Mouse (Mus musculus) megakaryocyte progenitor cell, adult 5-6 weeks (primary cell): ENCODE measurements around the gene Myh3. TPM values are rescaled to one million over a fixed set of nuclear protein-coding genes. Genes with fewer than 3 reads are reported as not detected.
"Not testable (repeated sequence)": the region's sequence is repeated elsewhere in the genome, so short reads cannot be mapped to it uniquely, and the experiment has no call there.

Experiments
- ATAC-seq: replicated peaks from 2 replicates; pipeline ENCODE4 v1.8.0; 2016; ENCODE audit warnings: mild to moderate bottlenecking, moderate TSS enrichment, inconsistent platforms; ENCODE audit not compliant: poor library complexity
- total RNA-seq, 2 experiments: library from RNA; stranded (forward) in 1 of 2; stranded (reverse) in 1 of 2; fragments of 157-497, 149-512 nt in 1 of 2; fragments of 200-1000 nt in 1 of 2; gene quantifications; 2 replicates each; pipeline versions ENCODE4 v1.2.3 to v1.2.4; 2015 to 2017

Gene Myh3
- total RNA-seq, 2 experiments from 2014 or later, result not detected

DNA sequence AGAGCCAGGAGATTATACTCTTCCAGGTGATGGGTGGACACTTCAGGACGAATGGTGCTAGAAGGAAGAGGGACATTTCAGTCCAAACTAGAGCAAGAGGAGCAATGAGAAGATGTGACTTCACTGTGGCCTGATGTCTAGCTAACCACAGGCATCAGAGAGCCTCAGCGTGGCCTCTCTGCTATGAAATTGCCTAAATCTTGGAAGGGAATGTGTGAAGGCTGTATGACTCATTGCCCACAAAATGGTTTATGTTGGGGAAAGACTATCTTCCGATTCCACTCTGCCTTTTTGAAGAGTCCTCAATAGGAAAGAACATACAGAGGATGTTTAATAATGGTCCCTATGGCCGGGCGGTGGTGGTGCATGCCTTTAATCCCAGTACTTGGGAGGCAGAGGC, 1.3 kb upstream of the Myh3 start:
- ATAC-seq, result no peak

DNA sequence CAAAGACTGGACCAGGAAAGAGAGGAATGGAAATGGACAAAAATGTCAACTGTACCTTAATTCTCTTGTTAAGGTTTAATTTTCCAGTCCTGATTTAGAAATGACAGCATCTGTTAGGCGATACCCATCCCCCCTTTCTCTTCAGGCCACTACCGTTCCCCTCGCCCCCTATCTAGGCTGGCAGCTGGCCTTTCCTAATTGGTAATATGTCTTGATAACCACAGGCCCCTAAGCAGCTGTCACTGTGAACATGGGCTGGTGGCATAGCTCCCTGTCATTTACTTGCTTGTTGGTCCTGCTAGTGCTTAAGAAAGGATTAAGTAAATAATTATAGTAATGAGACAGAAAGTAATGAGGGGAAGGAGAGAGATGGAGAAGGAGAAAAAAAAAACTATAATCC, 665 bp upstream of the Myh3 start:
- no peak for ATAC-seq

DNA sequence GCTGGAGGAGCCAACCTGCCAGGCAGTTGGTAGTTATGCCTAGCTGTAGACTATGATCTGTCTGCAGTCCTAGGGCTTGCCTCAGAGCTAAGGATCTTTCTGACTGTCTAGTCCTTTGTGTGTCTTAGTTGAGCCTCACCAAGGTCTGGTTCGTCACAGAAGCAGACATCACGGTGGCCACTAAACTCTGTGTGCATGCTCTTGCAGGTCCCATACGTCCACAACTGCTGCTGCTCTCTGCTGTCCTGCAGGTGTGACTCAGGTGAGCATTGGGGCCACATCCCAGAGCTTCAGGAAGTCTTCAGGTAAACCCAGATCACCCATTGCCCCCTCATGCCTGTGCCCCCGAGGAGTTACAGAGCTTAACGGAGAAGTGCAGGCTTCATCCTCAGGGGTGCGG, 788 bp downstream of the Myh3 start:
- ATAC-seq, result no peak

DNA sequence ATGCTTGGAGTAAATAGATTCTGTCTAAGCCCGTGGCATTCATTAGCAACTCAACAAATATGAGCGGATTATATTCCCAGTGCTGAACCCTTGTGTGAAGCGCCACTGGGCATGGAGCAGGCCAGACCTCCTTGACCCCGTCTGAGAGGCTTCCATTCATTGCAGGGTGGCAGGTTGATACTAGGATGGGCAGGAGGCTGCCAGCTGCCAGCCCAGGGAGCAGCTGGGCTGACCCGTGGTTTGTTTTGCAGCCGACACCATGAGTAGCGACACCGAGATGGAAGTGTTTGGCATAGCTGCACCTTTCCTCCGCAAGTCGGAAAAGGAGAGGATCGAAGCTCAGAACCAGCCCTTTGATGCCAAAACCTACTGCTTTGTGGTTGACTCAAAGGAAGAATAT, 1.6 kb downstream of the Myh3 start:
- no peak for ATAC-seq

DNA sequence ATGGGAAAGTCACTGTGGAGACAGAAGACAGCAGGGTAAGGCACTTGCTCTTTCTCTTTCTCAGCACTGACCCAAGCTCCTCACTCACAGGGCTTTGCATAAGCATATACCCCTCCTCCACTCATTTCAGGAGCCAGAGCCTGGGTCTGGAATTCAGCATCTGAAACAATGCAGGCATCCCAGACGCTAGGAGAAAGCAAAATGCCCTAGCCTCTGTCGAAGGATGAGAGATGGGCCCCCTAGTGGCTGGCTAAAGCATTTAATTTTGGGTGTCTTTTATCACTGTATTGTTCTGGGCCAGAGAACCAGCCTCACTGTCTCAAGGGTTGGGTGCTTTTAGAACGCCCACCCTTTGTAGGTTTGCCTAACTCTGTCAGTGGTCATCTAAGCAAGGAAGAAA, 2.1 kb downstream of the Myh3 start:
- ATAC-seq, result peak; percentile 80

DNA sequence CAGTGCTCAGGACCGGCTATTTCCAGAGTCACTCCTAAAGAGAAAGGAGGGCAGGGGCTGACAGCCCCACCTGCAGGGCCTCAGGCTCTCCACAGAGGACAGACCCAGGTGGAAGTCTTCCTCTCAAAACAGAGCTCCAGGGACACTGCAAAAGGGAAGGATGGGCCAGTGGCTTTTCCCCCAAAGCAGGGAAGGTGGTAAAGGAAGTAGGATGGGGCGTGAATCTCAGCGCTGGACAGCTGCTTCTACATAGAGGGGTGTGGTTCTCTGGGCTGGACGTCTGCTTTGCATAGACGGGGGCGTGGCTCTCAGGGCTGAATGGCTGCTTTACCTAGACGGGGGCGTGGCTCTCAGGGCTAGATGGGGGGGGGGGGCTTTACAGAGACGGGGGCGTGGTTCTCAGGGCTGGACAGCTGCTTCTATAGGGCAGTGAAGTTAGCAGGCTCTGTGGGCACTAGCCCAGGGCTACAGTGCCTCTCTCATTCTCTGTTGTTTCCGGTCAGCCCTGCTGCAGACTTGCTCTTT, 3.1 kb downstream of the Myh3 start:
- peak; percentile 66 for ATAC-seq

DNA sequence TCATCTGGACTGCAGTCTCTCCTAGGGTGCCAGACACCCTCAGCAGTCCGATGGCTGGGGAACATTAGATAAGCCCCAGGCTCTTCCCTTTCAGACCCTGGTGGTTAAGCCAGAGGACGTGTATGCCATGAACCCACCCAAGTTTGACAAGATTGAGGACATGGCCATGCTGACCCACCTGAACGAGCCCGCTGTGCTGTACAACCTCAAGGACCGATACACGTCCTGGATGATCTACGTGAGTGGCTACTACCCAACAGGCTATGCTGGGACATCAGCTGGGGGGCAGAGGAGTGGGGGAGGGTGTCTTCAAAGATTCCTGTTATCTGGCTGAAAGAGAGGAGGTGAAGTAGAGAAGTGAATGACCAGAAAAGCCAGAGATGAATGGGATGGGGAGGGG, 4.1 kb downstream of the Myh3 start:
- no peak for ATAC-seq

DNA sequence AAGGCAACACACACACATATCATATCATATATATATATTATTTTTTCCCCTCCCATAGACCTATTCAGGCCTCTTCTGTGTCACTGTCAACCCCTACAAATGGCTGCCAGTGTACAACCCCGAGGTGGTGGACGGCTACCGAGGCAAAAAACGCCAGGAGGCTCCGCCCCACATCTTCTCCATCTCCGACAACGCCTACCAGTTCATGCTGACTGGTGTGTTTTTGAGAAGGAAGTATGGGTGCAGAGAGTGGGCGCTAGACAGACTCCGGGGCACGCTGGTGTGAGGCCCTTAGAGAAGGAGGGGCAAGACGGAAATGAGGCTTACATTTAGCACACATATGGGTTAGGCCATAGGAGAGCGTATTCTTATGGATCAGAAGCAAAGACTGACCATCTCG, 4.7 kb downstream of the Myh3 start:
- ATAC-seq, result no peak

DNA sequence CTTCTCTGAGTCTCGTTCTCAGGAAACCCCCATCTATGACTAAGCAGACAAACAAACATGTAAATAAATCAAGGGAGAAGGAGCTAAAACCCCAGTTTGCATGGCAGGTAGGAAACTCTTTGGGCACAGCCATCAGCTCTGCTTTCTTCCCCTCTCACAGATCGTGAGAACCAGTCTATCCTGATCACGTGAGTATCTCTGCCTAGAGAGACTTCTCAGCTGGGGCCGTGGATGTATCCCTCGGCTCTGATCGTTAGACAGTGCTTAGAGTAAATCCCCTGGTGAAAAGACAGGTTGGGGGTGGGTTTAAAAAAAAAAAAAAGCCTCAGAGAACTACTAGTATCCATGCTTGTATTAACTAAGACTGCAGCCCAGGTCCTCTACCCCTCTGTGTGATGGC, 5.1 kb downstream of the Myh3 start:
- no peak for ATAC-seq

DNA sequence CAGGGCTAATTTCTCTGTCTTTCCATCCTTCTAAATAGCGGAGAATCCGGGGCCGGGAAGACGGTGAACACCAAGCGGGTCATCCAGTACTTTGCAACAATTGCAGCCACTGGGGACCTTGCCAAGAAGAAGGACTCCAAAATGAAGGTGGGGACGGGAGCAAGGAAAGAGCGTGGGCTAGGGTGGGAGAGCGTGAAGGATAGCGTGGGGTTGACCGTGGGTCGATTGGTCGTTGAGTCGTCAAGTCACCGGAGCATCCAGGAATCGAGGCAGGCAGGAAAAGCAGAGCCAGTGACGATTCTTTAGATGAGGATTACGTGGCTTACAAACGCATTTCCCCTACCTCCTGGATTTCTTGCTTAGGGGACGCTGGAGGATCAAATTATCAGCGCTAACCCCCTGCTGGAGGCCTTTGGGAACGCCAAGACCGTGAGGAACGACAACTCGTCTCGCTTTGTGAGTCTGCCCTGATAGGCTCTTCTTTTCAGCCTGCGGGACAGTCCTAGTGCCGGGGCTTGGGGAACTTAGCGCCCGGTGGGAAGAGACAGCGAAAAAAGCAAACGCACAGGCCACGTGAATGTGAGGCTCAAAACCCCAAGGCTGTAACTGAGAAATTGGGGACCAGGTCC, 5.7 kb downstream of the Myh3 start:
- no peak for ATAC-seq

DNA sequence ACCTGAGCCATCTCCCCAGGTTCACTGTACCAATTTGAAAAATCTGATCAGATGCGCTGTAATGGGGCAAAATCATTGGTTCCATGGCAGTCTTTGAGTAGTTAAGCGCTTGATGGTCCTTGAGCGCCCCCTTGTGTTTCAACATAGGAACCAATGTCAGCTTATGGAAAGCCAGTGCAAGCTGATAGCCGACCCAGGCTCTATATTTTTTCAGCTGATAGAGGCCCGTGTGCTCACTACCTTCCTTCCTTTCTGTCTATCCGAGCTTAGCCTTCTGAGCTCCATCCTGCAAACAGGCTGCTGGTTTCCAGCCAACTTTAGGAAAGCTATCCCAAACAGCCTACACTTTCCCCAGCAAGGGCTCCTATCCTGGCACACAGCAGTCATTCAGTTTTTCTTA, 7.4 kb downstream of the Myh3 start:
- peak; percentile 86 for ATAC-seq

DNA sequence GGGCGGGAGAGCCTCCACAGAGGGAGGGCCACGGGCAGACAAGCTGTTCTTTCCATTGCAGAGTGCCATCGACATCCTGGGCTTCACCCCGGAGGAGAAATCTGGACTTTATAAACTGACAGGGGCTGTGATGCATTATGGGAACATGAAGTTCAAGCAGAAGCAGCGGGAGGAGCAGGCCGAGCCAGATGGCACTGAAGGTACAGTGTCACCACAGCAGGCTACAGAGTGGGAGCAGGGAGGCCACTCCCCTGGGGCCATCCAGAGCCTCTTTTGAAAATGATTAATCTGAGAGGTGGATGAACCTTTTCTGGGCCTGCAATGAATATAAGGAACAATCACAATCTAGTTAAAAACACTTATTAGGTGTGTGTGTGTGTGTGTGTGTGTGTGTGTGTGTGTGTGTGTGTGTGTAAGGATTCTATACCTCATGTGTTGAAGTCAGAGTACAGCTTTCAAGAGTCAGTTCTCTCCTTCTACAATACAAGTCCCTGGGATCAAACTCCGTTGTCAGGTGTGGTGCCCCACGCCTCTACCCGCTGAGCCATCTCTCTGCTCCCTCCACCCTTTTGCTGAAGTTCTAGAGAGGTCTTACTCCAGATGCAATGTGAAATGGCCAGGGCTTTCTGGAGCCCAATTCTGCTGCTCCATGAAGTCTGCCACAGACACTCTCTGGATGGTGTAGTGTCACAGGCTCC, 8.5 kb downstream of the Myh3 start:
- ATAC-seq, result no peak

DNA sequence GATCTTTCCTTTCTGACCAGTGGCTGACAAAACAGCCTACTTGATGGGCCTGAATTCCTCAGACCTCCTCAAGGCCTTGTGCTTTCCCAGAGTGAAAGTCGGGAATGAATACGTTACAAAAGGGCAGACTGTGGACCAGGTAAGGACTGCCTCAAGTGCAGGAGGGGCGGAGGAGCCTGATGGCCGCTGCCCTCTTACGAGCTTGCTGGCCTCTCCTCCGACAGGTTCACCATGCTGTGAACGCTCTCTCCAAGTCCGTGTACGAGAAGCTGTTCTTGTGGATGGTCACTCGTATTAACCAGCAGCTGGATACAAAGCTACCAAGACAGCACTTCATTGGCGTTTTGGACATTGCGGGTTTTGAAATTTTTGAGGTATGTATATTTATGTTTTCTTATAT, 9.1 kb downstream of the Myh3 start:
- no peak for ATAC-seq

DNA sequence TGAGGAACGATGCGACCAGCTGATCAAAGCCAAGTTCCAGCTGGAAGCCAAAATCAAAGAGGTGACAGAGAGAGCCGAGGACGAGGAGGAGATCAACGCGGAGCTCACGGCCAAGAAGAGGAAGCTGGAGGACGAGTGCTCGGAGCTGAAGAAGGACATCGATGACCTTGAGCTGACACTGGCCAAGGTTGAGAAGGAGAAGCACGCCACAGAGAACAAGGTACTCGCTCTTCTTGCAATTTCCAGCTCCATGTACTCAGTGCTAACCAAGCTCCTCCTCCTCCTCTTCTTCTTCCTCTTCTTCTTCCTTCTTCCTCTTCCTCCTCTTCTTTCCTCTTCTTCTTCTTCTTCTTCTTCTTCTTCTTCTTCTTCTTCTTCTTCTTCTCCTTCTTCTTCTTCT, 14.3 kb downstream of the Myh3 start:
- ATAC-seq, result not testable (repeated sequence)

DNA sequence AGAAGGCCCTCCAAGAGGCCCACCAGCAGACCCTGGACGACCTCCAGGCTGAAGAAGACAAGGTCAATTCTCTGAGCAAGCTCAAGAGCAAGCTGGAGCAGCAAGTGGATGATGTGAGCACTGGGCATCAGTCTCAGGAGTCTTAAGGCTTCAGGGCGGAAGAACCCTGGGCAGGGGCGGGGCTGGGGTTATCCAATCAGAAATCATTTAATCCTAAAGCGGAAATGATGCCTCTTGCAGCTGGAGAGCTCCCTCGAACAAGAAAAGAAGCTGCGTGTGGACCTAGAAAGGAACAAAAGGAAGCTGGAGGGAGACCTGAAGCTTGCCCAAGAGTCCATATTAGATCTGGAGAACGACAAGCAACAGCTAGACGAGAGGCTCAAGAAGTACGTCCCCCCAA, 15.1 kb downstream of the Myh3 start:
- no peak for ATAC-seq

DNA sequence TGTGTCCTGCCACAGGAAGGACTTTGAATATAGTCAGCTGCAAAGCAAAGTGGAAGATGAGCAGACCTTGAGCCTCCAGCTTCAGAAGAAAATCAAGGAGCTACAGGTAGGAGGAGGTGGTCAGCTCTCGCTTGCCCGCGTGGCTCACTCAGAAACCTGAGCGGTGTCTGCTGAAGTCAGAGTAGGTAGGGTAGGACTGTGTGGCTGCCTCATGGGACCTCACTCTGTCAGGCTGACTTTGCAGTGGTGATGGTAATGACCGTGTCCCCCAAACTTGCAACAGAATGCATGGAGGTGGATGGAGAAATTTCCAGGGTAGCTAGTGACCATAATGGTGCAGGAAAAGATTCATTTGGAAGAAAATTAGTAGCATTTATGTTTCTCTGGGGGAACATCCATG, 15.6 kb downstream of the Myh3 start:
- ATAC-seq, result no peak

DNA sequence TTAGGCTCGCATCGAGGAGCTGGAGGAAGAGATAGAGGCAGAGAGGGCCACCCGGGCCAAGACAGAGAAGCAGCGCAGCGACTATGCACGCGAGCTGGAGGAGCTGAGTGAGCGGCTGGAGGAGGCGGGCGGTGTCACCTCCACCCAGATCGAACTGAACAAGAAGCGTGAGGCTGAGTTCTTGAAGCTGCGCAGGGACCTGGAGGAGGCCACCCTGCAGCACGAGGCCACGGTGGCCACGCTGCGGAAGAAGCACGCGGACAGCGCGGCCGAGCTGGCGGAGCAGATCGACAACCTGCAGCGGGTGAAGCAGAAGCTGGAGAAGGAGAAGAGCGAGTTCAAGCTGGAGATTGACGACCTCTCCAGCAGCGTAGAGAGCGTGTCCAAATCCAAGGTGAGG, 16.4 kb downstream of the Myh3 start:
- no peak for ATAC-seq

DNA sequence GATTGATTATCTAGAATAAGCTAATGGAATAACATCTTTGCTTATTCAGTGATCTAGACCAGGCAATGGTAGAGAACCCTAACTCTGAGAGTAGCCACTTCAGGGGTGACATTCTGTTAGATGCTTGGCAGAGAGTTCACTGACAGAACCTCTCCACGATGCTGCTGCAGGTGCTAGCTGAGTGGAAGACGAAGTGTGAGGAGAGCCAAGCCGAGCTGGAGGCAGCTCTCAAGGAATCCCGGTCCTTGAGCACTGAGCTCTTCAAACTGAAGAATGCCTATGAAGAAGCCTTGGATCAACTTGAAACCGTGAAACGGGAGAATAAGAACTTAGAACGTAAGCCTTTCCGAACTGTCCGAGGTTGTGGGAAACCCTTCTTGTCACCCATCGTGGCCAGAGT, 19.6 kb downstream of the Myh3 start:
- ATAC-seq, result no peak

DNA sequence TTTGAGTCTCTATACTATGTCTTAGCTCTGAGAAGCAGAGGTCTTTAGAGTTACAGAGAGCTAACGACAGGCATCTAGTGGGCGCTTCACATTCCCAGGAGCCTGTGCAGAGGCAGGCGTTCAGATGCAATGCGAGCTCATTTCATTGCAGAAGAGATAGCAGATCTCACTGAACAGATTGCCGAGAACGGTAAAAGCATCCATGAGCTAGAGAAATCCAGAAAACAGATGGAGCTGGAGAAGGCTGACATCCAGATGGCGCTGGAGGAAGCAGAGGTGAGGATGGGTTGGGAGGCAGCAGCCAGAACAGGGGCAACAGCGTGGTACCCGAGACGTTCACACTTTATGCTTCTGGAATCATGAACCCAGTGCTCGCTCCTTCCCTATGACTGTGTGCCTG, 20.3 kb downstream of the Myh3 start:
- ATAC-seq, result no peak

DNA sequence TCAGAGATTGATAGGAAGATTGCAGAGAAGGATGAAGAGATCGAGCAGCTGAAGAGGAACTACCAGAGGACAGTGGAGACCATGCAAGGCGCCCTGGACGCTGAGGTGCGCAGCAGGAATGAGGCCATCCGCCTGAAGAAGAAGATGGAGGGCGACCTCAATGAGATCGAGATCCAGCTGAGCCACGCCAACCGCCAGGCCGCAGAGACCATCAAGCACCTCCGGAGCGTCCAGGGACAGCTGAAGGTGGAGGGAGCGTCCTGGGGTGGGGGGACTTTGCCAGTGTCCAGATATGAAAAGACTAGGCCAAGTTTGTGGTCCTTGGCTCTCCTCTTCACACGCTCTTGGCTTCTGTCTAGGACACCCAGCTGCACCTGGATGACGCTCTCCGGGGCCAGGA, 21.1 kb downstream of the Myh3 start:
- no peak for ATAC-seq

DNA sequence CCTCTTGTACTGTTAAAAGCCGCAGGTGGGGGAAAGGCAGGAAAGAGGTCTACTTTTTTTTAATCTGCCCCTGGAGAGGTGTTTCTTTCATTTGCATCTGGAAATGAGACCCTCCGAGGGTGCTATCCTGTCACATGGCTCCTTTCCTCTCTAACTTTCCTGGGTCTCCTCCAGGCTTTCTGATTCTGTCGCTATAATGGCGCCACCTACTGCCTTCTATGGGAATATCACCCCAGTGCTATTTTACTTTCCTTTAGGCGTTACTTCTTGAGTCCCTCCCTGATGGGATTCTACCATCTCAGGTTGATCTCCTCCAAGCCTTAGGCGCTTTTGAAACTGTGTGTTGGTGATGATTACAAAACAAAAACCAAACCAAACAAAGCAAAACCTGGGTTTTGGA, 22.1 kb downstream of the Myh3 start:
- ATAC-seq, result peak; percentile 78

DNA sequence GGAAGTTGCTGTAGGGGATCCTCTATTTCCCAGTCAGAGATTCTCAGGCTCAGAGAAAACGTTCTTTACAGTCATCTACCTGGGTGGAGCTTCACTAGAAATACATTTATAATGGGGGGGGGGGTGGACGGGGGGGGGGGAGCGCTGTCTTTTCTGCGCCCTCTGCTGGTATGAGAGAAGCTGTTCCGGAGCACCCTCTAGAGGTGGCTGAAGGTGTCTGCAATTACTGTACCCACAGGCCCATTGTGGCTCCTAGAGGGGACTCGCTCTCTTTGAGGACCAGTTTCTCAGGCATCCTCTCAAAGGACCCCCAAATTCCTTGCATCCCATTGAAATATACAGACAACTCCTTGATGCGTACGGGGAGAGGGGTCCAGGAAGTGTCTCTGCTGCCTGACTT, 23.6 kb downstream of the Myh3 start:
- ATAC-seq, result peak; percentile 86

DNA sequence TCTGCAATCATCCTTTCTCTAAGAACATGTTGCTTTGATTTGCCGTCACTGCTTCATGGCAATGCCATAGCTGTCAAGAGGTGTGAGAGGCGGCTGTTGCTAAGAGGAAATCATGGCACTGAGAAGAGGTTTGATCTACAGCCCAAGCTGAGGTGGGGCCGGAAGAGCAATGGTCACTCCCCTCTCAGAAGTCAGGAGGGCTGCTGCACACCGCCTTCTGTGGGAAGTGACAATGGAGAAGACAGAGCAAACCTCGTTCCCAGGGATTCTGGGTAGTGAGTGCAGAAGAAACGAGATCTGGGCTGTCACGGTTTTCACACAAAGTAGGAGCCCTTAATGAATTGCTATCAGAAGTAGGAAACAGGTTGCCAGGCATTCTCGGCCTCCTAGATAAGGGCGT, 25.2 kb downstream of the Myh3 start:
- no peak for ATAC-seq
